In genomic region chr4:155488232-155489025, GRCm38 (mm10) we compare ENCODE assay signal across 8 mouse cellular contexts. TPM values are rescaled to one million over a fixed set of nuclear protein-coding genes. Genes with fewer than 3 reads are reported as not detected.
DNase-seq lines count a peak whose midpoint lies in the region; ATAC-seq and TF ChIP-seq lines count a peak whose summit lies in the region.

No protein-coding gene starts in this region.

- 0 out of 2 replicates have a peak overlapping the region, but pooled peaks have one; percentile 16 for H3K9ac ChIP-seq in midbrain, embryonic 11.5 days (ENCODE audit: low read length)
- H3K9ac ChIP-seq in lung, embryonic 16.5 days (ENCODE audit: low read length) = peak overlapping the region; percentile 46

- TF ChIP-seq POLR2A in brain, embryonic 14.5 days (IDR thresholded peaks at IDR 0.05; ENCODE audit: borderline replicate concordance, extremely low read depth, insufficient read depth, insufficient read length, poor library complexity, severe bottlenecking) = no peak
- no peak for TF ChIP-seq POLR2A in small intestine, adult 2 months (IDR thresholded peaks at IDR 0.05; ENCODE audit: low read depth, low read length)

- H3K27me3 ChIP-seq in midbrain, embryonic 11.5 days (ENCODE audit: control insufficient read depth, insufficient read depth, low read length) = no peaks in the 10 kb centered on the region; the same call in 1 of the 2 replicates
- H3K27me3 ChIP-seq in midbrain, embryonic 10.5 days (ENCODE audit: low read depth, poor library complexity, severe bottlenecking) = no peaks in the 10 kb centered on the region
- no peaks in the 10 kb centered on the region for H3K27me3 ChIP-seq in lung, embryonic 16.5 days (ENCODE audit: control insufficient read depth, insufficient read depth, low read depth, low read length)
- H3K27me3 ChIP-seq in small intestine, adult 2 months (ENCODE audit: control insufficient read depth, insufficient read depth, low read length) = no peaks in the 10 kb centered on the region

- H3K27ac ChIP-seq in midbrain, embryonic 11.5 days (ENCODE audit: low read depth, low read length) = no peak overlapping the region
- no peak overlapping the region for H3K27ac ChIP-seq in midbrain, embryonic 10.5 days (replicated peaks)
- H3K27ac ChIP-seq in lung, embryonic 16.5 days (ENCODE audit: low read length) = peak overlapping the region; percentile 94
- H3K27ac ChIP-seq in small intestine, adult 2 months (ENCODE audit: insufficient read depth, low read depth, low read length) = peak overlapping the region; percentile 97

- H3K9me3 ChIP-seq in midbrain, embryonic 11.5 days (ENCODE audit: control insufficient read depth, low read length) = no peaks in the 10 kb centered on the region
- no peaks in the 10 kb centered on the region; the same call in 1 of the 2 replicates for H3K9me3 ChIP-seq in midbrain, embryonic 10.5 days (replicated peaks)
- no peaks in the 10 kb centered on the region for H3K9me3 ChIP-seq in lung, embryonic 16.5 days (ENCODE audit: control insufficient read depth, low read length)

- no peak for DNase-seq in midbrain, embryonic 11.5 days (ENCODE audit: low spot score, missing footprints)
- no peak for DNase-seq in midbrain, embryonic 10.5 days (ENCODE audit: low spot score)
- DNase-seq in brain, embryonic 14.5 days (ENCODE audit: low read depth) = peak; percentile 89
- peak; percentile 79 to 82 for DNase-seq in heart, adult 9 months (ENCODE audit: low spot score in 2 of 2)
- DNase-seq in kidney, adult 8-10 months = peak; percentile 76 to 91

- no peak for ATAC-seq in midbrain, embryonic 11.5 days (ENCODE audit: low FRiP score)
- peak; percentile 88 for ATAC-seq in lung, embryonic 16.5 days (ENCODE audit: low read depth)
- ATAC-seq in CD4-positive, CD25-positive, alpha-beta regulatory T cell, adult 4 months = no peak

- peaks cover 10% of the 10 kb centered on the region for H3K4me1 ChIP-seq in midbrain, embryonic 11.5 days (ENCODE audit: control insufficient read depth, insufficient read depth, low read length)
- peaks cover 29% of the 10 kb centered on the region for H3K4me1 ChIP-seq in midbrain, embryonic 10.5 days
- peaks cover 47% of the 10 kb centered on the region for H3K4me1 ChIP-seq in lung, embryonic 16.5 days (replicated peaks; ENCODE audit: control insufficient read depth, insufficient read depth, low read length)
- peaks cover 41% of the 10 kb centered on the region; the same call in 1 of the 2 replicates for H3K4me1 ChIP-seq in small intestine, adult 2 months (ENCODE audit: control insufficient read depth, insufficient read depth, insufficient read length, low read length)

- H3K4me3 ChIP-seq in midbrain, embryonic 11.5 days (ENCODE audit: low read depth, low read length) = no peak overlapping the region
- H3K4me3 ChIP-seq in midbrain, embryonic 10.5 days = no peak overlapping the region
- H3K4me3 ChIP-seq in lung, embryonic 16.5 days (ENCODE audit: low read length) = no peak overlapping the region
- H3K4me3 ChIP-seq in small intestine, adult 2 months (ENCODE audit: low read depth, low read length) = peak overlapping the region; percentile 24

- WGBS in midbrain, embryonic 11.5 days = 80% methylated on average over 8 of the region's 8 CpGs
- 82% methylated on average over 8 of the region's 8 CpGs for WGBS in midbrain, embryonic 10.5 days
- WGBS in lung, embryonic 16.5 days = 39% methylated on average over 8 of the region's 8 CpGs
- WGBS in small intestine, adult 2 months = 20% methylated on average over 8 of the region's 8 CpGs

- H3K4me2 ChIP-seq in midbrain, embryonic 11.5 days = no peak overlapping the region
- peak overlapping the region; percentile 0; the same call in 1 of the 2 replicates for H3K4me2 ChIP-seq in lung, embryonic 16.5 days (ENCODE audit: low read depth, low read length)

- no peaks in the 10 kb centered on the region for H3K36me3 ChIP-seq in midbrain, embryonic 11.5 days (ENCODE audit: control insufficient read depth, insufficient read depth, low read length)
- no peaks in the 10 kb centered on the region for H3K36me3 ChIP-seq in midbrain, embryonic 10.5 days
- no peaks in the 10 kb centered on the region for H3K36me3 ChIP-seq in lung, embryonic 16.5 days (ENCODE audit: control insufficient read depth, insufficient read depth, low read length)
- no peaks in the 10 kb centered on the region for H3K36me3 ChIP-seq in small intestine, adult 2 months (ENCODE audit: control insufficient read depth, insufficient read depth, low read length)

- no peak for TF ChIP-seq CTCF in brain, embryonic 14.5 days (IDR thresholded peaks at IDR 0.05; ENCODE audit: borderline replicate concordance, extremely low read depth, insufficient read depth, insufficient read length)
- no peak for TF ChIP-seq CTCF in small intestine, adult 2 months (IDR thresholded peaks at IDR 0.05; ENCODE audit: extremely low read depth, insufficient read length, insufficient replicate concordance, low read depth, low read length)

RNA-seq across cellular contexts. Expression of gene Gnb1, which starts 2.7 kb away (rescaled TPM):
- 771 and 811 TPM in 2 replicates for polyA plus RNA-seq in midbrain, embryonic 11.5 days (2014; fragmentation: Nextera tagmentation; extraction: Ambion mirVana)
- polyA plus RNA-seq in midbrain, embryonic 10.5 days (2016; fragmentation: Nextera tagmentation; extraction: Ambion mirVana) = 630 and 714 TPM in 2 replicates
- 1,050 and 1,071 TPM in 2 replicates for polyA plus RNA-seq in brain, embryonic 14.5 days (2012; rRNA removed)
- polyA plus RNA-seq in lung, embryonic 16.5 days (2015; fragmentation: Nextera tagmentation; extraction: Ambion mirVana) = 389 and 455 TPM in 2 replicates
- polyA plus RNA-seq in small intestine, adult 2 months (2012; rRNA removed) = 690 and 1,603 TPM in 2 replicates
- polyA plus RNA-seq in CD4-positive, CD25-positive, alpha-beta regulatory T cell, adult 4 months (2017; shearing (Covaris generic)) = 100 to 1,000 TPM; 291 TPM

RNA-seq across cellular contexts. Expression of gene Tmem52, which starts 19.5 kb away (rescaled TPM):
- not detected in 2 replicates for polyA plus RNA-seq in midbrain, embryonic 11.5 days (2014; fragmentation: Nextera tagmentation; extraction: Ambion mirVana)
- polyA plus RNA-seq in midbrain, embryonic 10.5 days (2016; fragmentation: Nextera tagmentation; extraction: Ambion mirVana) = 0.14 TPM in 1 of 2 replicates, not detected in the other
- 0.23 and 0.39 TPM in 2 replicates for polyA plus RNA-seq in brain, embryonic 14.5 days (2012; rRNA removed)
- polyA plus RNA-seq in lung, embryonic 16.5 days (2015; fragmentation: Nextera tagmentation; extraction: Ambion mirVana) = 0.40 and 0.72 TPM in 2 replicates
- 0.69 and 2.1 TPM in 2 replicates for polyA plus RNA-seq in small intestine, adult 2 months (2012; rRNA removed)
- not detected for polyA plus RNA-seq in CD4-positive, CD25-positive, alpha-beta regulatory T cell, adult 4 months (2017; shearing (Covaris generic))

Comparison
In these comparisons a context has a peak if more than half of its experiments do, and no peak if none do; other contexts are left out.
1. DNase-seq: peak in brain, embryonic 14.5 days (single experiment), heart, adult 9 months (2 of 2) and kidney, adult 8-10 months (2 of 2); none in midbrain, embryonic 11.5 days (single experiment) and midbrain, embryonic 10.5 days (single experiment).
2. H3K27ac ChIP-seq: peak in lung, embryonic 16.5 days (single experiment) and small intestine, adult 2 months (single experiment); none in midbrain, embryonic 11.5 days (single experiment) and midbrain, embryonic 10.5 days (single experiment).